Mouse (Mus musculus) common myeloid progenitor, adult 5-6 weeks (primary cell): ENCODE data around the gene Entpd1. TPM values are rescaled to one million over a fixed set of nuclear protein-coding genes. Genes with fewer than 3 reads are reported as not detected.

ENCODE experiments used
- ATAC-seq: replicated peaks from 2 replicates; pipeline ENCODE4 v1.8.0; 2016; ENCODE audit warnings: low read depth, mild to moderate bottlenecking, moderate TSS enrichment, inconsistent platforms; ENCODE audit not compliant: poor library complexity, severe bottlenecking
- total RNA-seq: library from RNA; stranded (forward); fragments of 200-1000, 187-1606 nt; gene quantifications from 2 replicates; pipeline ENCODE4 v1.2.3, GENCODE M21; 2017

Entpd1 gene
- total RNA-seq, 1 experiment from 2014 or later: 7.8 TPM

DNA sequence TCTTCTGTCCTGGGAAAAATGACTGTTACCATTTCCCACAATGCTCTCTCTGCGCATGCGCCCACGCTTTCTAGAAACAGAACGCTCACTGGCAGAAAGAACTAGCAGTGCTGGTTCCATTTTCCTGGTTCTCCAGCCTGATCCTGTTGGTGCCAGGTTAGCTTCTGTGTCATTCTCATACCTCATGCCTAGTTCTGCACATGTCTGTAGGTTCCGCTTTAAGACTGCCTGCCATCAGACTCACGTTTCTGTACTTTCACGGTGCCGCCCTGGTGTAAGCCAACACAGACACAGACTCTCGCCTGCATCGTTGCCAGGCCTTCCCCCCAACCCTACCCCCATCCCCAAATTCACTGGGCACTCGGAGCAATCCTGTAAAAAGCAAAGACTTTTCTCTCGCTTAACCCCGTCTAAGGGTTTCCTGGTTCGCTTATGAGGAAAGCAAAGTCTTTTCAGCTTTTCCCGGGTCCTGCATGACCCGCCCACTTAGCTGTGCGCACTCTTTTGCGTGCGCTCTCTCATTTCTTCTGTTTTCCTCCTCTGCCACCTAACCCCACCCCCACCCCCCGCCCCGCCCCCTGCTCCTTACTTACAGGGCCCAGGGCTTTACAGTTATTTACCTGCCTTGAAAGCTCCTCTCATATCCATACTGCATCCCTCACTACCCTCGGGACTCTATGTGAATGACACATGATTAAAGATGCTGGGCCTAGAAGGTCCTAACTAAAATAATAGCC, 150.0 kb downstream of the Entpd1 start:
- peak; percentile 52 for ATAC-seq

DNA sequence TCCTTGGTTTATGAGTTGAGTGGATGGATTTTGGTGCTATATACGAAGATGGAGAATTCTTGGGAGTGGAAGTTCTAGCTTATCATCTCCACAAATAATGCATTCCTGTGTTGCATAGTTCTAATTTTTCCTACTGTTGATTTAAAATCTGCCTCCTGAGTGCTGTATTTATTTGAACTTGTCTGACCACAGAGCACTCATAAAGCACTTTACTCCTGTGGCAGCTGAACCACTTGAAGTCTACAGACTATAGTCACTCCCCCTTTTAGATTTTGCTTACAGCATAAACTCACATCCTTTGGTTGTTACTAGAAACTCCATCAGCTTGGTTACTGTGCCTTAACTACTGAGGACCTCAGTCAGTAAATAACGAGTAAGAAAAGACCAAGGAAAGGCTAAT, 155.0 kb downstream of the Entpd1 start:
- no peak for ATAC-seq

DNA sequence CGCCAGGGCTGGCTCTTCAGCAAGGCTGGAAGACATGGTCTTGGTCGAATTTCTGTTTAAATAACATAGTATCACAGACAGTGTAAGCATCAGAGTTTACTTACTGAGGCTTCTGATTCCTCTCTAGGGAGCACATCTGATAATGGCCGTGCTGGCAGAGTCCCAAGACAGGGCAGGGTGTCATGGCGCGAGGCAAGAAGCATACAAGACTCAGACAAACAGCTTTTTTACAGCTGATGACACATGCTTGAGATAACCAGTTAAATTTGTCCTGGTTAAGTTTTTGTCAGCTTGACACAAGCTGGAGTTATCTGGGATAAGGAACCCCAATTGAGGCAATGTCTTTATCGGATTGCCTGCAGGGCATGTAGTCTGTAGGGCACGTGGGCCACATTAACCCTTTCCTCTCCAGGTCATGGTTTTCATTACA, 157.2 kb downstream of the Entpd1 start:
- peak; percentile 90 for ATAC-seq

DNA sequence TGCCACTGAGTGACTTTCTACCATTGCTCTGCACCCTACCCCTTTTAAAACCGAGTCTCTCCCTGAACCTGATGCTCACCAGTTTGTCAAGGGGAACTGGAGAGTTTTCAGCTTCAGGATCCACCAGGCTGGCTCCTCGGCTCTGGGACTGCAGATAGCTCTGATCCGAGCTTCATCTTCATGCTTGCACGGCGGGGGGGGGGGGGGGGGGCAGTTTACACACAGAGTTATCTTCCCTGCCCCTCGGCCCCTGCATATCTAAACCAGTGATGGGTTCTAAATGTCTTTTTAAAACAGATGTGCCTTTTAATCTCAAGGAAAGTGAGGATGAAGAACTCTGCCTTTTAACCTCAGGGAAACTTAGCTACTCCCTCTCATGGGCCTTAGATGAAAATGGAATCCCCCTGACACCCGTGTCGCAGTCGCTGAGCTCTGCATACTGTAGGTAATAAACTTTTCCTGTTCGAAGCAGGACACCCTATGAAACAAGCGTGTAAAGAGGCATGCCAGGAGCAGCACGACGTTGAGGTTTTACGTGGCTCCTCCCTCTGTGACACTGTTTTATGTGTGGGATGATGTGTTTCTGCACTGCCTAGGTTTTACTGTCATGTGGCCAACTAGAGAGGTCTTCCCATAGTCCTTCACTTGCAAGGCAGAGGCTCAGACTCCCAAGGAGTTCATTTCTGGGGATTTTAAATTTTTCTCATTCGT, 176.0 kb downstream of the Entpd1 start:
- peak; percentile 48; the same call in 1 of the 2 replicates for ATAC-seq

DNA sequence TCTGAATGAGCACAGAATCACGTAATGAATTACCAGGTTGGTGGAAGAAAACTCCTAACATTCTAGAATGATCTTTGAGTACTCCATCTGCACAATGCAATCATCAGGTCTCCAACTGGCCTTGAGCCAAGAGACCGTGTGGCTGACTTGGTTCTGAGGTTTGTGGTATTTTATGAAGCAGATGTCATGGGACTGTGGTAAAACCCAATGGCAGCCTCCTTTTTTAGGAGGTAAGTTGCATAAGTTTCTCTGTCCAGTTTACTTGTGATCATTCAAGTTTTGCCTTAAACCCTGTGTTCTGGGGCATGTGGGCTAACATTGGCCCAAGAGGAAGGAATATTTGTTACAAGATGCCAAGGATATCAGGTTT, 176.5 kb downstream of the Entpd1 start:
- peak; percentile 83 for ATAC-seq

Other genes starting within 250 kb of the Entpd1 start
- gene Sorbs1, start 98.6 kb upstream of the Entpd1 start, total RNA-seq: 5.8 and 10.2 TPM in 2 replicates
- 49.1 and 58.7 TPM in 2 replicates for gene Aldh18a1, start 23.9 kb upstream of the Entpd1 start, total RNA-seq
- 6.0 and 6.8 TPM in 2 replicates for gene Tctn3, start 133 bp upstream of the Entpd1 start, total RNA-seq
- gene Cc2d2b, start 136.4 kb downstream of the Entpd1 start, total RNA-seq: 1.5 and 8.6 TPM in 2 replicates
- gene Ccnj, start 218.9 kb downstream of the Entpd1 start, total RNA-seq: 6.4 and 7.4 TPM in 2 replicates